16 mouse cellular contexts compared by ENCODE assay signal in the genomic region with DNA sequence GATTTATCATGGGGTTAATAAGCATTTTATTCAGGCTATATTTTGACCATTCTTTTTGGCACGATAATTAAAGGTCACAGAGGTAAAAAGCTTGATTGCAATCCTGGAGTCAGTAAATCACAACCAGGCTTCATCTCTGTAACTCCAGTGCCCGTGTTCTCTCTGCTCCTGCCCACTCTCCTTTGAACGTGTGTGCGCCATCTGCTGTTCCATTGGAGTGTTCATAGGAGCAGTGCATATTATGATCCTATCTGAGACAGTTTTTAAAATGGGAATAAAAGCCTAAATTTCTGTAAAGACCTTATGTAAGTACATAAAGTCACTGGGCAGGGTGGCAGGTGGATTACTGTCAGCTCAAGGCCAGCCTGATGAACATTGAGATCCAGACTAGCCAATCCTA. TPM values are rescaled to one million over a fixed set of nuclear protein-coding genes. Genes with fewer than 3 reads are reported as not detected.
A peak's percentile ranks its signal among the peaks of the same experiment; 100 is the strongest.
DNase-seq lines count a peak whose midpoint lies in the region; ATAC-seq and TF ChIP-seq lines count a peak whose summit lies in the region.
"Had no signal": no experiment of that assay in that cellular context is flagged by ENCODE, and none has a peak within 500 bp of the region (broad histone marks: within the 10 kb centered on the region; RNA-seq: fewer than 3 reads in every experiment).

No protein-coding gene starts in this region.

- whole genome bisulfite sequencing in hindbrain, postnatal 0 days = 77% methylated on average over 4 of the region's 4 CpGs
- 80% methylated on average over 4 of the region's 4 CpGs for whole genome bisulfite sequencing in hindbrain, embryonic 14.5 days
- 79% methylated on average over 4 of the region's 4 CpGs for WGBS in midbrain, postnatal 0 days
- 79% methylated on average over 4 of the region's 4 CpGs for WGBS in midbrain, embryonic 16.5 days

- no peak for ATAC-seq in hindbrain, postnatal 0 days
- no peak for ATAC-seq in hindbrain, embryonic 14.5 days (ENCODE audit: low FRiP score)
- no peak for ATAC-seq in midbrain, postnatal 0 days (ENCODE audit: low FRiP score)
- ATAC-seq in midbrain, embryonic 16.5 days = no peak

- H3K9ac ChIP-seq in hindbrain, postnatal 0 days (replicated peaks; ENCODE audit: low read length) = no peak overlapping the region
- H3K9ac ChIP-seq in hindbrain, embryonic 14.5 days = no peak overlapping the region
- no peak overlapping the region for H3K9ac ChIP-seq in midbrain, postnatal 0 days (replicated peaks; ENCODE audit: low read length, poor library complexity, severe bottlenecking)
- H3K9ac ChIP-seq in midbrain, embryonic 16.5 days (ENCODE audit: low read depth, low read length) = no peak overlapping the region
- H3K9ac ChIP-seq: liver, embryonic 13.5 days had no signal

- TF ChIP-seq CTCF in hindbrain, postnatal 0 days (IDR thresholded peaks at IDR 0.05; ENCODE audit: low read depth) = peak; percentile 41
- TF ChIP-seq CTCF in midbrain, postnatal 0 days (IDR thresholded peaks at IDR 0.05) = peak; percentile 44

- DNase-seq in hindbrain, postnatal 0 days (ENCODE audit: low spot score) = no peak
- no peak for DNase-seq in hindbrain, embryonic 14.5 days (ENCODE audit: low spot score)
- DNase-seq in midbrain, postnatal 0 days (ENCODE audit: low spot score) = no peak
- peak; percentile 56 for DNase-seq in brain, adult 2 months (ENCODE audit: low read depth, low spot score)
- peak; percentile 24 to 31 for DNase-seq in layer of hippocampus, postnatal 36 days
- DNase-seq in yolk sac, embryonic 10.5 days (ENCODE audit: low spot score) = no peak
- DNase-seq in thymus, postnatal 36 days = no peak
- DNase-seq: cerebellum, adult 11-12 months; embryo, embryonic 11 days; kidney, adult 9 months; liver, embryonic 13.5 days had no signal

- H3K4me1 ChIP-seq in hindbrain, postnatal 0 days (ENCODE audit: insufficient read depth, low read length) = no peaks in the 10 kb centered on the region
- peaks cover 6% of the 10 kb centered on the region; the same call in 1 of the 2 replicates for H3K4me1 ChIP-seq in hindbrain, embryonic 14.5 days (replicated peaks; ENCODE audit: control insufficient read depth, insufficient read depth, low read length)
- H3K4me1 ChIP-seq in midbrain, postnatal 0 days (ENCODE audit: insufficient read depth, low read length) = no peaks in the 10 kb centered on the region
- no peaks in the 10 kb centered on the region for H3K4me1 ChIP-seq in midbrain, embryonic 16.5 days (ENCODE audit: control insufficient read depth, insufficient read depth, low read length)
- H3K4me1 ChIP-seq: liver, embryonic 13.5 days had no signal

- H3K27me3 ChIP-seq in hindbrain, postnatal 0 days (ENCODE audit: insufficient read depth, low read length) = no peaks in the 10 kb centered on the region
- no peaks in the 10 kb centered on the region for H3K27me3 ChIP-seq in hindbrain, embryonic 14.5 days (ENCODE audit: control insufficient read depth, insufficient read depth, low read length)
- H3K27me3 ChIP-seq in midbrain, postnatal 0 days (ENCODE audit: insufficient read depth, low read length) = no peaks in the 10 kb centered on the region
- no peaks in the 10 kb centered on the region for H3K27me3 ChIP-seq in midbrain, embryonic 16.5 days (ENCODE audit: control insufficient read depth, insufficient read depth, low read depth, low read length)
- H3K27me3 ChIP-seq: CH12.LX; liver, embryonic 13.5 days had no signal

- H3K4me3 ChIP-seq in hindbrain, postnatal 0 days (ENCODE audit: low read length) = no peak overlapping the region
- no peak overlapping the region for H3K4me3 ChIP-seq in hindbrain, embryonic 14.5 days (replicated peaks; ENCODE audit: low read length)
- H3K4me3 ChIP-seq in midbrain, postnatal 0 days (ENCODE audit: low read depth, low read length) = no peak overlapping the region
- no peak overlapping the region for H3K4me3 ChIP-seq in midbrain, embryonic 16.5 days (ENCODE audit: low read depth, low read length)
- H3K4me3 ChIP-seq: hindbrain, embryonic 10.5 days; liver, embryonic 13.5 days had no signal

- H3K27ac ChIP-seq in hindbrain, postnatal 0 days = no peak overlapping the region
- H3K27ac ChIP-seq in hindbrain, embryonic 14.5 days = no peak overlapping the region
- no peak overlapping the region for H3K27ac ChIP-seq in midbrain, postnatal 0 days (ENCODE audit: low read depth, low read length)
- no peak overlapping the region for H3K27ac ChIP-seq in midbrain, embryonic 16.5 days (ENCODE audit: low read length)
- H3K27ac ChIP-seq: hindbrain, embryonic 10.5 days; liver, embryonic 13.5 days; macrophage had no signal

- no peak overlapping the region for H3K4me2 ChIP-seq in hindbrain, postnatal 0 days (ENCODE audit: low read depth, low read length)
- no peak overlapping the region for H3K4me2 ChIP-seq in hindbrain, embryonic 14.5 days (replicated peaks)
- no peak overlapping the region for H3K4me2 ChIP-seq in midbrain, postnatal 0 days (ENCODE audit: low read depth, low read length, poor library complexity, severe bottlenecking)
- H3K4me2 ChIP-seq in midbrain, embryonic 16.5 days (ENCODE audit: low read length) = no peak overlapping the region
- H3K4me2 ChIP-seq: heart, embryonic 11.5 days; liver, embryonic 13.5 days had no signal

- peaks cover 6% of the 10 kb centered on the region; the same call in 1 of the 2 replicates for H3K36me3 ChIP-seq in hindbrain, postnatal 0 days (ENCODE audit: insufficient read depth, low read length)
- peaks cover 43% of the 10 kb centered on the region for H3K36me3 ChIP-seq in hindbrain, embryonic 14.5 days (replicated peaks; ENCODE audit: control insufficient read depth, insufficient read depth)
- peaks cover 13% of the 10 kb centered on the region for H3K36me3 ChIP-seq in midbrain, postnatal 0 days (ENCODE audit: insufficient read depth, low read length)
- H3K36me3 ChIP-seq in midbrain, embryonic 16.5 days (ENCODE audit: control insufficient read depth, insufficient read depth, low read length) = 0 out of 2 replicates have a peak, but pooled peaks cover 2% of the 10 kb centered on the region

- H3K9me3 ChIP-seq in hindbrain, postnatal 0 days (ENCODE audit: low read length) = no peaks in the 10 kb centered on the region
- H3K9me3 ChIP-seq in hindbrain, embryonic 14.5 days (ENCODE audit: control insufficient read depth, low read length) = no peaks in the 10 kb centered on the region
- no peaks in the 10 kb centered on the region for H3K9me3 ChIP-seq in midbrain, postnatal 0 days (ENCODE audit: low read length)
- no peaks in the 10 kb centered on the region for H3K9me3 ChIP-seq in midbrain, embryonic 16.5 days (replicated peaks; ENCODE audit: control insufficient read depth, low read length, poor library complexity, severe bottlenecking)
- H3K9me3 ChIP-seq: hindbrain, embryonic 10.5 days; liver, embryonic 13.5 days had no signal

RNA-seq across cellular contexts. Expression of gene Parg, which starts 40.7 kb away (rescaled TPM):
- 33.6 and 35.0 TPM in 2 replicates for total RNA-seq in hindbrain, postnatal 0 days (2014; rRNA removed)
- 26.4 and 26.5 TPM in 2 replicates for polyA plus RNA-seq in hindbrain, postnatal 0 days (2015; fragmentation: Nextera tagmentation; extraction: Ambion mirVana)
- polyA plus RNA-seq in hindbrain, embryonic 14.5 days (2014; fragmentation: Nextera tagmentation; extraction: Ambion mirVana) = 40.1 and 44.8 TPM in 2 replicates
- total RNA-seq in midbrain, postnatal 0 days (2014; rRNA removed) = 40.7 and 45.9 TPM in 2 replicates
- 24.7 and 25.7 TPM in 2 replicates for polyA plus RNA-seq in midbrain, postnatal 0 days (2015; fragmentation: Nextera tagmentation; extraction: Ambion mirVana)
- polyA plus RNA-seq in midbrain, embryonic 16.5 days (2015; fragmentation: Nextera tagmentation; extraction: Ambion mirVana) = 31.1 and 34.5 TPM in 2 replicates
- 10 to 100 TPM; 43.0 to 49.8 TPM for total RNA-seq in layer of hippocampus, postnatal 36 days (2021)

RNA-seq across cellular contexts. Expression of gene Timm23, which starts 40.7 kb away (rescaled TPM):
- 115 and 138 TPM in 2 replicates for total RNA-seq in hindbrain, postnatal 0 days (2014; rRNA removed)
- 258 and 262 TPM in 2 replicates for polyA plus RNA-seq in hindbrain, postnatal 0 days (2015; fragmentation: Nextera tagmentation; extraction: Ambion mirVana)
- polyA plus RNA-seq in hindbrain, embryonic 14.5 days (2014; fragmentation: Nextera tagmentation; extraction: Ambion mirVana) = 244 and 255 TPM in 2 replicates
- 107 and 113 TPM in 2 replicates for total RNA-seq in midbrain, postnatal 0 days (2014; rRNA removed)
- 242 and 251 TPM in 2 replicates for polyA plus RNA-seq in midbrain, postnatal 0 days (2015; fragmentation: Nextera tagmentation; extraction: Ambion mirVana)
- polyA plus RNA-seq in midbrain, embryonic 16.5 days (2015; fragmentation: Nextera tagmentation; extraction: Ambion mirVana) = 205 and 214 TPM in 2 replicates
- 10 to 100 TPM; 71.3 to 81.9 TPM for total RNA-seq in layer of hippocampus, postnatal 36 days (2021)

Comparison
In these comparisons a context has a peak if more than half of its experiments do, and no peak if none do; other contexts are left out.
1. DNase-seq: peak in brain, adult 2 months (single experiment) and layer of hippocampus, postnatal 36 days (2 of 2); none in hindbrain, postnatal 0 days (single experiment), hindbrain, embryonic 14.5 days (single experiment), midbrain, postnatal 0 days (single experiment), yolk sac, embryonic 10.5 days (single experiment) and thymus, postnatal 36 days (0 of 2).